Mouse (Mus musculus): ENCODE measurements around the gene Ppp4r3a.

GRCm38 (mm10) chr12:101024824-101025223 lies 58.7 kb downstream of the Ppp4r3a start:
- TF ChIP-seq GATA2 (IDR thresholded peaks at IDR 0.05; ENCODE audit: borderline replicate concordance, low read depth, low read length) (no peak), CTCF (IDR thresholded peaks at IDR 0.05; ENCODE audit: low read depth, low read length) (no peak), GATA1 (IDR thresholded peaks at IDR 0.05; ENCODE audit: borderline replicate concordance, low read length) (no peak), TAL1 (conservative IDR thresholded peaks at IDR 0.05; ENCODE audit: low read depth, low read length) (no peak), POLR2AphosphoS5 (IDR thresholded peaks at IDR 0.05; ENCODE audit: insufficient replicate concordance, low read depth, low read length) (no peak)
